Mouse (Mus musculus) cerebellum, adult 9-11 months (tissue): ENCODE measurements around the gene Fat2.

Source experiments
- DNase-seq: peaks from one replicate; pipeline ENCODE4 v3.0.0; 2022

Fat2 gene

DNA sequence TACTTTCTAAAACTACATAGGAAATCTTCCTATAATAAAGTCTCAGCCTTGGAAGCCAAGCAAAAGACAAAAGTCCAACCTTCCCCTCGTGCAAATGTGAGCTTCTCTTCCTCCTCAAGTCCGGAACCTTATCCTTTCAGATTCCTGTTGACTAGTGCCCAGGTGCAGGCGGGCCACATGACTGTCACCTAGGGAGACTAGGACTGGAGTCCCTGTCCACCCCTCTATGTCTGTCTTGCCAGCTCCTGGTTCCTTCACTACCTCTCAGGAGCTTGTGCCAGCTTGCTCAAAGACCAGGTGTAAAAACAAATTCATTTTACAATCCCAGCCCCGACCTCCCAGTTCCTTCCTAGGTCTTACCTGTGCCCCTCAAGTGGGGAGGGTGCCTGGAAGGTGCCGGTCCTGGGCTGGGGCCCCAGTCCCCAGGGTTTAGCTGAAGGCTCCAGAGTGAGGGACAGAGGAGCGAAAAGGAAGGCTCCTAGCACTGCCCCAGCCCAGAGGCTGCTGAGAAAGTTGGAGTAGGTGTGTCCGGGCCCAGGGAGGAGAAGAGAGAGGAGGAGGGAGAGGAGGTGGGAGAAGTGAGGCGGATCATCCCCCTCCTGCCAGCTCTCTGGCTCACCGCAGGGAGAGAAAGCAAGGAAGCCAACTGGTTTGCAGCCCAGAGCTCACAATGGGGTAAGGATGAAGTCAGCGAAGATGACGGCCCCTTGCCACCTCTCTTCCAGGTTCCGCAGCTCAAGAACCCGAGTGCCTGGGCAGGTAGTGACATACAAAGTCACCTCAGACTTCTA lies at the start of gene Fat2:
Gene Fat2, minus strand, starts transcription at position 464 of the 791 bp plus-strand sequence.
- DNase-seq = peak; percentile 97

DNA sequence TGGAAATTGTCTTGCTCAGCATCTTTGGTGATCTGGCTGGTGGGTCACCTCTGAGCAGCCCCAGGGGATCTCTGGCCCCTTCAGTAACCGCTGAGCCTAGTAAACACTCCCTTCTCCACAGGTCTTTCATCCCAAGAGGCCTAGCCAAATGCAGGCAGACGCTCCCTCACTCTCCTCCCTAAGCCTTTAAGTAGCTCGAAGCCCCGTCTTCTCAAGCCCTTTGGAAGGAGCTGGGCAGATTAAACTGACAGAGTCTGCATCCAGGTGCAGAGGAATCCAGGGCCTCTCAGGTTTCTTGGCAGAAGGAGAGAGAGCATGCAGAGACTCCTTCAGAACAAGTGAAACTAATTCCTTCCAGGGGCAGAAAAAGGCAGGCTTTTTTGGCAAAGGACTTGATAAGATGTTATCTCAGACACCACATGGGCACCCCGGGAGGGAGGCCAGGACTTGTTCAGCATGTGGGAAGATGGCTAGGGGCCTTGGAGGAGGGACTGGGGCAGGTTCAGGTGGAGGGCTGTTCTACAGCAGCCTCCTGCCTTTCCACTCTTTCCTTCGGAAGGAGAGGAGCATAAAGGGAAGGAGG lies 47.2 kb upstream of the Fat2 start:
- no peak for DNase-seq

DNA sequence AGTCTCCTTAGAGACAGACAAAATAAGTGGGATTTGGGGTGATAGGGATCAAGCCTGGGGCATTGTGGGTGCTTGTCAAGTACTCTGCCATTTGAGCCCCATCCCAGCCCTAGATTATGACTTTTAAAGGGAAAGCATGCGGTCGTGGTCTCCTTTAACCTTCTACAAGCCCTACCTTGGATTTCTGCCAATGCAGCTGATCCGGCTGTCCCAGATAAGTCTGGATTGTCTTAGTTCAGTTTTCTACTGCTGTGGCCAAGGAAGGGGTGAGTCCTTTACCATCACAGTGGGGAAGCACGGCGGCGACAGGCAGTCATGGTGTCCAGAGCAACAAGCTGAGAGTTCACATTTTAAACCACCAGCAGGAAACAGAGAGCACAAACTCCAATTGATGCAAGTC lies 44.5 kb upstream of the Fat2 start:
- DNase-seq = no peak

DNA sequence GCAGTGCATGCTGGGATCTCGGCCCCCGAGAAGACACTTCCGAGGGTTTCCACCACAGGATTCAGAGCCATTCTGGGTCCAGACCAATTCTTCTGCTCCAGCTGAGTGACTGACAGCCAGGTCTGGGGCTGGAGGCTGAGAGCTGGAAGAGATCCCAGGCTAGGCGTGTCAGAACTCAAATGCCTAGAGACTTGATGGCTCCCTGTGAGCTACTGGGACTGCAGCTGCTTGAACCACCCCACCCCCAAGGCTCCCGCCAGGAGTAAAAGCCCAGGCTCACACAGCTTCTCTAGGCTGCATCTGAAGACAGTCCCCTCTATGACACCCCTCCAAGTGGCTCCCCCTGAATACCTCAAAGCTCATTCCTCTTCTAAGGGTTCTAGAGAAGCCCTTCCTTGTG lies 42.0 kb upstream of the Fat2 start:
- DNase-seq = no peak

DNA sequence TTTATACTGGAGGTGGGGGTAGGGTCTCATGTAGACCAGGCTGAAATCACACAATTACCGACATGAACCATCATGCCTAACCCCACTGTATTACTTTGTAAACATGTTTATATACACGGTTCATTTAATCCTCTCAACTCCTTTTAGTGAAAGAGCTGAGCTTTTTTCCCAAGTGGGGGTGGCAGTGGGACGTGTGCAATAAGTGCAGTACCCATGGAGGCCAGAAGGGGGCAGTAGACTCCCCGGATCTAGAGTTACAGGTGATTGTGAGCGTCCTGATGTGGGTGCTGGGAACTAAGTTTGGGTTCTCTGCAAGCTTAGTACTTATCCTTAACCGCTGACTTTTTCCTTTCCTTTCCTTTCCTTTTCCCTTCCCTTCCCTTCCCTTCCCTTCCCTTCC lies 37.5 kb upstream of the Fat2 start:
- DNase-seq = no peak

DNA sequence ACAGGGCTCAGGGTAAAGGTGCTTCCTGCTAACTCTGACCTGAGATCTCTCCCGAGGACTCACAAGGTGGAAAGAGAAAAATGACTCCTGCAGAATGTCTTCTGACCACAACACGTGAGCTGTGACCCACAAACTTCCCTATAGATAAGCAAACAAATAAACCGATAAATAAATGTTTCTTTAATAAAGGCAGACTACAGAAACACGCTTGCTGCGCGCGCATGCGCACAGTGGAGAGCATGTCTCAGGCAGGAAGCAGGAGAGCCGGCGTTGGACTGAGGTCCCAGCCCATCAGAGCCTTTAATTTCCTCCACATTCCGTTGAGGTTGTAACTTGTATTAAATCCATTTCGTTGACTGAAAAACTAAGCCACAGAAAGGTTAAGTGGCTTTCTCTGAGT lies 37.0 kb upstream of the Fat2 start:
- no peak for DNase-seq

DNA sequence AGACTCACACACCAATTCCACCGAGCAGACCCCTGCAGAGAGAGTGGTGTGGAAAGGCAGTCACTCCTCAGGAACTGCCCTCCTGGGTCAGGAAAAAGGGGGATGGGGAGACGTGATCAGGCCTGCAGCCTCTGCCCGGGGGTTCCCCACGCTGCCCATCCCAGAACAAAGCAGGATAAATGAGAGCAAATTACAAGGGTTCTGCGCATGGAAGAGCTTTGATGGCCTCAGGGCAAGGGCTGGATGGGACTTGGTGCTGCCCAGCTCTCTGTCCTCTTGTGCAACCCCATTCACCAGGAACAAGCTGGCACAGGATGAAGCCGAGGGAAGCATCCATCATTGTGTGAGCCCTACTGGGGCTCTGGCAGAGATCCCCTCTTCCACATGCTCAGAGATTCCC lies 35.6 kb upstream of the Fat2 start:
- no peak for DNase-seq

DNA sequence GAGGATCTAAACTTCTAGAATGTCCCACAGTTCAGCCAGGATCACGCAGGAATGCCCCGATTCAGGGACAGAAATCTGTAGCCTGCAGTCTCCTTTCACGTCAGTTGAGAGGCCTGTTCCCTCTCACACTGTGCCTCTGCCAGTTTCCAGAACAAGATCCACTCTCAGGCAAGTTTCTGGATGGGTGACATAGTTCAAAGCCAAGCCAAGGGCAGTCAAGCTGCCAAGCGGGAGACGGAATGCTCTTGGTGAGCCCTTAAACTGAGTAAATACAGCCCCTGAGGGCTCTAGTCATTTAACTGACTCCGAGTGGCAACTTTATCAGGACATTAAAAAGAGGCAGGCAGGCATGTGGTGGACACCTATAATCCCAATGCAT lies 32.7 kb upstream of the Fat2 start:
- DNase-seq = no peak

DNA sequence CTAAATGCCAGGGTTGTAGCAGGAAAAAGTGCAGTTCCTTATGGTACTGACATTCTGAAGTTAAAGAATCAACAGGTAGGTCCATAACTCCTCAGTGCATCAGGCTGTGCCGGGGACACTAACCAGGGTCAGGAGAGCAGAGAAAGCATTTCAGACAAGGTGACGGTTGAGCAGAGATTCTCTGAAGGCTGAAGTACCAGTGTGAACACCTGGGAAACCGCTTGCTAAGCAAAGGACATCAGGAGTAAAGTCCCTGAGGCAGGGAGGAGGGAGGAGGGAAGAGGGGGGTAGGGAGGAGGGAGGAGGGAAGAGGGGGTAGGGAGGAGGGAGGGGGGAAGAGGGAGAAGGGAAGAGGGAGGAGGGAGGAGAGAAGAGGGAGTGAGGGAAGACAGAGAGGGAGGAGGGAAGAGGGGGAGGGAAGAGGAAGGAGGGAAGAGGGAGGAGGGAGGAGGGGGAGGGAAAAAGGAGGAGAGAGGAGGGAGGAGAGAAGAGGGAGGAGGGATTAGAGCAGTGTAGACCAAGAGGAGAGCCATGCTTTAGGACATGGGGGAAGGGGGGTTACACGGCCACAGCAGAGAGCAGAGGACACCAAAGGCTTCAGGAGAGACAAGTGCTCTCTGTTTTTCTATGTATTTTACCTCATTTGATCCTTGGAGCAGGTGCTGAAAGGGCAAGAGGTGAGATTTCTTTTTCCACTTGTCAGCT lies 32.2 kb upstream of the Fat2 start:
- DNase-seq = no peak

DNA sequence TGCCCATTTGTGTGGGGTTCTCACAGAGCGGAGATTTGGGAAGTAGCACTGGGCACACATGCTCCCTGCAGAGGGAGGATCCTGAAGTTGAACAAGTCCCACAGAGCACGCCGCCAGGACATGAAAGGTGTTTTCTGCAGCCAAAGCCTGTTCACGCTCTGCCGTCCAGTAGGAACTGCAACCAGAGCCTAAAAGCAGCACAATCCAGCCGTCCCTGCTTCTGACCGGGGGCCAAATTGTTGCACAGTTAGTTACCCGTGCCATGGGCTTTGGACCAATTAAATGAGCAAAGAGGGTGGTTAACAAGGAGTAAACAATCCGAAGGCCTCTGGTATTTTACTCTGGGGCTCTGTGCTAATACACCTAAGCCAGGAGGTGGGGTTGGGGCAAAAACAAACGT lies 31.4 kb upstream of the Fat2 start:
- no peak for DNase-seq

DNA sequence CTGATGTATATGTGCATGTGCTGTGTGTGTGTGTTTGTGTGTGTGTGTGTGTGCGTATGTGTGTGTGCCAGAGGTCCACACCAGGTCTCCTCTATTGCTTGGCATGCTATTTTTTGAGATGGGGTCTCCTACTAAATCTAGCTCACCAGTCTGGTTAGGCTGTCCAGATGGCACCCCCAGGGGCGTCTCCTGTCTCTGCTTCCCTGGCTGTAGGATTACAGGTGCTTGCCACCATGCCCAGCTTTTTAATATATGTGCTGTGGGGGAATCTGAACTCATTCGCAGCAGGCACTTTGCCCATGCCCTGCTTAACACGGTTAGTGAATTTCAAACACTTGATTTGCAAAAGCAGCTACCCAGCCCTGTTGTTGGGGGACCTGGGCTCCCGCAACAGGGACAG lies 29.5 kb upstream of the Fat2 start:
- no peak for DNase-seq

DNA sequence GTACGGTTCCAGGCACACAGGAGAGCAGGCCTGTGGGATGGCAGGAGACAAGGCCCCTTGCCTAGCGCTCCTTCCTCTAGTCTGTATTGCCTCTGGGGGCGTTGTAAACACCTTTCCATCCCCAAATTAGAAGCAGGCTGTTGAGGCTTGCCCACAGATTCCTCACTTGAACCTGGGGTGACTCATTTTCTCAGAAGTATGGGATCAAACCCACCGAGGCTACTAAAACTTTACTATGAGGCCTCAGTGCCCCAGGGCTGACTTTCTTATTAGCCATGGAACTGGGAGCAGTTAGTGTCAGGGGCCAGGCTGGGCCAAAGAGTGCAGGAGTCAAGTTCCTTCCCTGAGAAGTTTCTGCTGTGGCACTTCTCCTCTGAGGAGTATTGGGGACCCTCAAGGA lies 28.9 kb upstream of the Fat2 start:
- DNase-seq = no peak

DNA sequence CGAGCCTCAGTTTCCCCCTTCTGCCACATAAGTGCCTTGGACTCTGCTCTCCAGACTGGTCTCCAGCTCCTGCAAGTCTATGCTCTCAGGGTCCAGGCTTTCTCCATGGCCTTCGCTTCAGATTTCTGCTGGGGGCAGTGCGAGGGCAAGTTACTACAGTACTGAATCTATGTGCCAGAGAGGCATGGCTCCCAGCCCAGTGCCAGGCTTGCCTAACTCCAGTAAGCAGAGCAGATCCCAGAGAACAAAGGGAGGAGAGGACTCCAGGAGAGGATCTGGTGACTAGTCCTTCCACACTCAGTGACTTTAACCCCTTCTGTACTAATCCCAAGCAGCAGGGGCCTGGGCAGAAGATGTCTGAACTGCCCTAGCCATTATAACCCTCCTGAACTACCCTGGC lies 28.3 kb upstream of the Fat2 start:
- peak; percentile 69 for DNase-seq

DNA sequence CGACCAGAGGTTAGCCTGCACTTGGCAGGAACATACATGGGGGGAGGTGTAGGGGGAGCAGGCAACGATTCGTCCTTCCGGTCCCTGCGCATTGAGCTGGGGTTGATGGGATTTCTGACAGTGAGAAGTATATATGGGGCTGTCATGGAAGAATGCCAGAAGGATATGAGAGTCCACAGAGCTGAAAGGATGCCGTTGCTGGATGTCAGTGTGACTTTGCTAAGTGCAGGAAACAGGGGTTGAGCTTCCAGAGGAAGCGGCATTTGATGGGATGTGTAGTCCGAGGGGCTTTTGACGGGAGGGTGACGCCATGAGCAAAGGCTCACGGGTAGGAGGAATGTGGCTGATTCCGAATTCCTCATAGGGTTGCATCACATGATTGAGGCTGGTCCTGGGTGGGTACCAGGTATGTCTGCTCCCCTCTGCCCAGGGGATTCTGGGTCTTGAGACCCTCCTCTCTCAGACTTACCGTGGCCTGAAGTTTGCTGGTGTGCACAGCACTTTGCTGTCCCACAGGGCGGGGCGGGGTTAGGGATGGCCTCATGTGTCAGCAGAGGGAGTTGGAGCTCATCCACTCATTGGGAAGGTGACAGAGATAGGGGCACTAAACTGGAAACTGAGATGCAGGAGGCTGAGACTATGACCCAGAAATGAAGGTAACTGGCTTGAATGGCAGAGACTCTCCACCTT lies 21.9 kb upstream of the Fat2 start:
- DNase-seq = no peak

DNA sequence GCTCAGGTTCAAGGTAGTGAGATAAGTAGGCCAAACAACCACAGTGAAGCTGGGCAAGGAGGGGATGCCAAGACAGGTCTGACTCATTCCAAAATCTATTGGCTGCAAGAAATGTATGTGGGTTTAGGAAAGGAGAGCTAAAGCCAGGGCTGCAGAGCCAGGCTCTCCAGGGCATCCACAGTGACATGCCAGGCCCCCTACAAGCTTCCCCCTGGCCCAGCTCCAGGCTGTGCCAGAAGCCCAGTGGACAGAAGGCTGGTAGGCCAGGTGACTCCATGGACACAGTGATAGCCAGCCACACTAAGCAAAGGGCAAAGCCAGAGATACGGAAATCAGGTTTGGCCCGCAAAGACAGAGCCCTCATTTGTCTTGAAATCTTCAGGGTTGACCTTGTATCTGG lies 20.5 kb upstream of the Fat2 start:
- DNase-seq = peak; percentile 98

DNA sequence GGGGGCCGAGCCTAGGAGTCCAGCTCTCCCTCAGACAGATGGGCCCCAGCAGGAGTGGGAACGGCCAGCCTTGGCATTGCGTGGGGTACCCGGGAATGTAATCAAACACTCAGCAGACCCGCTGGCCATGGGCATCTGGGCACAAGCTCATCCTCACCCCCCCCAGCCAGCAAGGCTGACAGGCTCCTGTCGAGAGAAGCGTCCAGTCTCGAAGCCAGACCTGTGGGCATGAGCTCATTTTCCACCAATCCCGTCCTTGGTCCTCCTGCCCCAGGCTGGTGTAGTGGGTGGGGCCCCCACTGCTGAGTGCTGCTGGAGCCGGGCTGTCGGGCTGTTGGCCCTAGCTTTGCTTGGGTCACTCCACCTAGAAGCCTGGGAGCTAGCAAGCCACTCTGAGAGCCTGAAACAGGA lies 5.6 kb upstream of the Fat2 start:
- peak; percentile 99 for DNase-seq

DNA sequence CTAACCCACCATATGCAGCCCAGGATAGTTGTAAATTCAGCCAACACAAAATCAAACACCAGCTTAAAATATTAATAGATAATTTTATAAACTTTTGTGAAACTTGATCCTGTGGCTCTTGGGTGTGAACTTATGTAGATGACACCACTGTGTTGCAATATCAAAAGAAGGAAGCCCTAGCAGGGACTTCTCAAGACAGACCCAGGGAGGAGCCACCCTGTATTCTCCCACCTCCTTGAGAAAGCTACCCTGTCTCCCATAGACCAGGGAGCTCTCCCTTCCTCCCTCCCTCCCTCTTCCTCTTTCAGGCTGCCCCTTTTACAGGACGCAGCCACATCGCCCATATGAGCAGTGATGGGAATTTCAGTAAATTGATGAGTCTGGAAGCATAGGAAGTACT lies 4.4 kb upstream of the Fat2 start:
- no peak for DNase-seq

DNA sequence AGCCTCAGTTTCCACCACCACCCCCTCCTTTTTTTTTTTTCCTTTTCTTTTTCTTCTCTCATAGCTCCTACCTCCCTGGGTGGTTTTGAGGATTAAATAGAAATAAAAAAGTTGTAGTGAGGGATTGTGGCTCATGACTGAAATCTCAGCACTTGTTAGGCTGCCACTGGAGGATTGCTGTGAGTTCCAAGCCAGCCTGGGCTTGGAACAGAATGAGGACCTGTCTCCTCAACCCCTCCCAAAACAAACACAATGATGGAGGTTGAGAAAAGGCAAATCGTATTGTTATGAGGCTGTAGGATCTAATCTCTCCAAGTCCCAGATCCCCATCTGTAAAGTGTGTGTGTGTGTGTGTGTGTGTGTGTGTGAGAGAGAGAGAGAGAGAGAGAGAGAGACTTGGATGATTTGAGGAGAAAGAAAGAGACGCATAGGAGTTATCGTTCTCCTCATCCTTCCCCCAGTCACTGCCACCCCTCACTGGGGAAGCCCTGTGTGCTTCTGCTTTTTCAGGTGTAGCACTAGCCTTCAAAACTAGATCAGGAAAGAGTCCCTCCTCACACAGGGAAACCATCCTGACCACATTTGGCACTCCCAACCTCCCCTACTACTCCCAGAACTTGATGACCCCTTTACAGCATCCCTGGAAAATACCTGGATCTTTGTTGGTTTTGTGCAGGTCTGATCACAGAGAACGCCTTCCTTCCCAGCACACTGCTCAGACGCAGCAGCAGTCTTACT lies 837 bp upstream of the Fat2 start:
- no peak for DNase-seq

DNA sequence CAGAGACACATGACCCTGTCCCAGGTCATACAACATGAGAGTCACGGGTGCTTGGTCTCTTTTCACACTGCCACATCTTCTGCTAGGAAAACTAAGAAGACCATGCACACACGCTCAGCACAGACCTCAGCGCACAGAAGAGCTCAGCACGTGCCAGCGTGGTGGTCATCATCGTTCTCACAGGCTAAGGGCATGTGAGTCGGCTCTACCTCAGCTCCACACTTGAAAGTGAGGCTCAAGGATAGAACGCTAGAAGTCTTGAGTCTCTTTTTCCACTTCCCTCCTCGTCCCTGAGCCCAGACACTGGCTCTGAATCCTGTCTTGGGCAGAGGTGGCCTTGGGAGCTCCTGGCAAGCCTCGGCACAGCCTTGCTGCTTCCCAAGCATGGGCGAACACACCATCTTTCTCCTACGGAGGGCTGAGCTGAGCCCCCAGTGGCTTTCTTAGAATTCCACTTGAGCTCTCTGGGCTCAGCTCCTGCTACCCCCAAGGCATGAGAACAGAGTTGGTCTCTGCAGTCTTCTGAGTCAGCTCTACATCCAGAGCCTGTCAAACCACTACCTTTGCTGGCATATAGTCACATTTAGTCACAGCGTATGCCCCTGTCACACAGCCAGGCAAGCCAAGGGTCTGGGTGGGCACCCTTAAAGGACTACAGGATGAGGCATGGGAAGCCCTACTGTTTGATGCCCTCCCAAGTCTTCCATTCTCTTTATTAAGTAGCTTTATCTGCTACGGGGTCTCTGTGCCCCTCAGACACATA lies 869 bp downstream of the Fat2 start:
- peak; percentile 73 for DNase-seq

DNA sequence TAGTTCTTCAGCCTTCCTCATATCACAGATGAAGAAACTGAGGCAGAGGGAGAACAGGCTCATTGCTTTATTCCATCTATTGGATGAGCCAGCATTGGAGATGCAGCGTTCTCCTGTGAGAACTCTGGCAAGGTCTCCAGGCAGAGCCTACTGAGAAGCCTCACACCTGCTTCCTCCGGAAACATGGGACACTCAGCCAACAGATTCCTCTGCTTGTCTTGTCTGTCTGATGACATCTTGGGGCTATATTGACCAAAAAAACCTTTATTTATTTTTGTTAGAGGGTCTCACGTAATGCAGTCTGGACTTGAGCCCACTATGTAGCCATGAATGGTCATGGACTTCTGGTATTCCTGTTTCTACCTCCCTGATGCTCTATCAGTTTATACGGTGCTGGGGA lies 1.8 kb downstream of the Fat2 start:
- DNase-seq = peak; percentile 73

DNA sequence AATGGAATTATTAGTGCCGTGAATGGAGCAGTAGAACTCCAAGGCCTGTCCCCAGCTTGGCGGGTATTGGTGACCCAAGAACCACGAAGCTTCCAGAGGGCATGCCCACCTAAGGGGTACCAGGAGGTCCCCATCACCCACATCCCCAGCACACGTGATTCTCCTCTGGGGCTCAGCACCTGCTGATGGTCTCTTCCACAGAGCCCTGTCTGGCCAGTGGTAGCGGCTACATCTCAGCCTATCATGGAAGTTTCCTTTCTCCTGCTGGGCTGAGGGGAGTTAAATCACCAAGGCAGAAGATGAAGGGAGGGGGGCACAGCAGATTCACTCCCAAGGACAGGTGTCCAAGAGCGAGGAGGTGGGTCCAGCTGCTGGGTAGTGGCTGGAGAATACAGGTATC lies 2.3 kb downstream of the Fat2 start:
- DNase-seq = no peak
